Mouse (Mus musculus) intestine, postnatal 0 days (tissue): ENCODE results near the gene Sgms1. TPM values are rescaled to one million over a fixed set of nuclear protein-coding genes. Genes with fewer than 3 reads are reported as not detected.

Experiments used
- ATAC-seq: fragments of 200-750 bp; cut with Nextera tagmentation; 2 replicates; pipeline ENCODE4 v1.8.0; 2017; ENCODE audit warnings: mild to moderate bottlenecking, moderate TSS enrichment, moderate library complexity
- H3K27ac ChIP-seq: fragments of 300-500 bp; sonication (generic); 2 replicates; pipeline ENCODE4 v1.5.1; 2014; ENCODE audit warnings: mild to moderate bottlenecking, low read depth, low read length, moderate library complexity
- H3K27me3 ChIP-seq: fragments of 300-500 bp; sonication (generic); replicated peaks from 2 replicates; pipeline ENCODE4 v1.6.1; 2014; ENCODE audit warnings: low read length, mixed read lengths; ENCODE audit not compliant: control insufficient read depth, insufficient read depth
- H3K36me3 ChIP-seq: fragments of 300-500 bp; sonication (generic); 2 replicates; pipeline ENCODE4 v1.6.1; 2014; ENCODE audit warnings: mild to moderate bottlenecking, moderate library complexity; ENCODE audit not compliant: control insufficient read depth, insufficient read depth
- H3K4me1 ChIP-seq: fragments of 300-500 bp; sonication (generic); replicated peaks from 2 replicates; pipeline ENCODE4 v1.6.1; 2014; ENCODE audit warnings: antibody characterized with exemption, low read length, mixed read lengths; ENCODE audit not compliant: control insufficient read depth, insufficient read depth
- H3K4me2 ChIP-seq: fragments of 300-500 bp; sonication (generic); replicated peaks from 2 replicates; pipeline ENCODE4 v1.6.1; 2014; ENCODE audit warnings: low read depth, mild to moderate bottlenecking, moderate library complexity
- H3K4me3 ChIP-seq: fragments of 300-500 bp; sonication (generic); 2 replicates; pipeline ENCODE4 v1.5.1; 2014; ENCODE audit warnings: low read depth, low read length
- H3K9ac ChIP-seq: fragments of 300-500 bp; sonication (generic); 2 replicates; pipeline ENCODE4 v1.6.1; 2014; ENCODE audit warnings: mild to moderate bottlenecking, low read depth, low read length
- H3K9me3 ChIP-seq: fragments of 300-500 bp; sonication (generic); 2 replicates; pipeline ENCODE4 v1.6.1; 2016; ENCODE audit warnings: mixed run types; ENCODE audit not compliant: control insufficient read depth
- CTCF ChIP-seq: sonication (generic); IDR thresholded peaks from 2 replicates; pipeline ENCODE4 v1.5.1; 2016; ENCODE audit warnings: low read depth, mild to moderate bottlenecking, control low read depth, antibody characterized with exemption, moderate library complexity
- WGBS: fragments of 180-500 bp; shearing (Covaris S2); extraction: QIAGEN DNeasy Blood & Tissue Kit; methylation state at CpG from one replicate; pipeline ENCODE4 v1.1.7; 2014; 5-methylcytosine and 5-hydroxymethylcytosine counted together
- polyA plus RNA-seq: library from polyadenylated mRNA; unstranded; fragments of >200 nt; fragmentation: Nextera tagmentation; extraction: Ambion mirVana; gene quantifications from 2 replicates; pipeline ENCODE4 v1.2.1, GENCODE M21; 2015

The Sgms1 gene
- polyA plus RNA-seq, 1 experiment from 2014 or later: 18.6 TPM

DNA sequence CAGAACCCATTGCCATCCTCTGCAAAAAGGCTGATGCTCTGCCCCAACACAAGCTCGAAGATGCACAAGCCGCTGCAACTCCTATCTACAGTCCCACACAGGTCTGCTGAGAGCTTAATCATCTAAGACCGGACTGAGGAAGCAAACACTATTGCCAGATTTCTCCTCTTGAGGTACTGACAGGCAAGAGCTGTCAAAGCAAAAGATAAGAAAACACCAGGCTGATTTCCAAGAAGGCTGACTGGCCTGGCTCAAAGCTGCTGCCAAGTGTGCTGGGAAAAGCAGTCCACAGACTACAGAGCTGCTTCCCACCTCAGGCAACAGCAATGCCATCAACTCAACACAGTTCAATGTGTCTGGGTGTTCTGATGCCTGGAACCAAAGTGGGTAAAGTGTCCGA lies 17.1 kb downstream of the Sgms1 start:
- Histone ChIP-seq H3K9ac (no peak overlapping the region), H3K9me3 (no peaks in the 10 kb centered on the region), H3K4me1 (no peaks in the 10 kb centered on the region), H3K27me3 (no peaks in the 10 kb centered on the region), H3K4me3 (no peak overlapping the region), H3K4me2 (no peak overlapping the region), H3K36me3 (no peaks in the 10 kb centered on the region), H3K27ac (no peak overlapping the region)
- ATAC-seq: no peak
- TF ChIP-seq CTCF: no peak
- WGBS: 62% methylated on average over 4 of the region's 4 CpGs

GRCm38 (mm10) chr19:32367333-32367732 lies 22.2 kb downstream of the Sgms1 start:
- Histone ChIP-seq H3K9ac (no peak overlapping the region), H3K27ac (no peak overlapping the region; the same call in 1 of the 2 replicates), H3K27me3 (no peaks in the 10 kb centered on the region), H3K4me1 (no peaks in the 10 kb centered on the region), H3K4me3 (no peak overlapping the region), H3K36me3 (no peaks in the 10 kb centered on the region), H3K9me3 (no peaks in the 10 kb centered on the region), H3K4me2 (no peak overlapping the region)
- no peak for TF ChIP-seq CTCF
- WGBS: 93% methylated on average over 8 of the region's 8 CpGs
- ATAC-seq: no peak

GRCm38 (mm10) chr19:32366406-32366805 lies 23.1 kb downstream of the Sgms1 start:
- Histone ChIP-seq H3K9me3 (no peaks in the 10 kb centered on the region), H3K36me3 (peaks cover 3% of the 10 kb centered on the region; the same call in 1 of the 2 replicates), H3K27ac (no peak overlapping the region), H3K27me3 (no peaks in the 10 kb centered on the region), H3K4me1 (peaks cover 5% of the 10 kb centered on the region; the same call in 1 of the 2 replicates), H3K4me2 (no peak overlapping the region), H3K4me3 (no peak overlapping the region), H3K9ac (no peak overlapping the region)
- 87% methylated on average over 9 of the region's 9 CpGs for WGBS
- no peak for TF ChIP-seq CTCF
- ATAC-seq: no peak

GRCm38 (mm10) chr19:32365111-32365510 lies 24.4 kb downstream of the Sgms1 start:
- H3K9me3 ChIP-seq: no peaks in the 10 kb centered on the region
- H3K27me3 ChIP-seq: no peaks in the 10 kb centered on the region
- H3K36me3 ChIP-seq: peaks cover 3% of the 10 kb centered on the region; the same call in 1 of the 2 replicates
- no peak overlapping the region for H3K27ac ChIP-seq
- peaks cover 5% of the 10 kb centered on the region; the same call in 1 of the 2 replicates for H3K4me1 ChIP-seq
- H3K4me3 ChIP-seq: no peak overlapping the region
- TF ChIP-seq CTCF: no peak
- H3K9ac ChIP-seq: no peak overlapping the region
- no peak overlapping the region for H3K4me2 ChIP-seq
- no peak for ATAC-seq
- WGBS: 89% methylated on average over 6 of the region's 6 CpGs

DNA sequence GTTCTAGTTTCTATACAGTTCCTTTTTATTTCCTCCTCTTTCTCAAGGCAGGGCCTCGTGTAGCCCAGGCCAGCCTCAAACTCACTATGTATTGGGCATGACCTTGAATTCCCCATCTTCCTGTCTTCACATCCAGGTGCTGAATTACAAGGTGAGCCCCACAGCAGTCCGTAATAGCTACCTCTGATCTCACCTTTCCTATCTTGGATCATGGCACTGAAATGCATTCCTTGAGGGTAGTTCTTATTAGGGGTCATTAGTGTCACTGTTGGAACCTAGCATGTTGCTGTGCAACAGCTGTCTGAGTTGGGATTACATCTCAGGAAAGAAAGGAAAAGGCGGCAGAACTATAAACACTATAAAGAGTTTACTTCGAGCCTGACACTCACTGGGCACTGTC lies 25.9 kb downstream of the Sgms1 start:
- peaks cover 8% of the 10 kb centered on the region for H3K4me1 ChIP-seq
- no peak overlapping the region for H3K9ac ChIP-seq
- TF ChIP-seq CTCF: no peak
- H3K36me3 ChIP-seq: peaks cover 3% of the 10 kb centered on the region; the same call in 1 of the 2 replicates
- H3K27me3 ChIP-seq: no peaks in the 10 kb centered on the region
- no peak overlapping the region for H3K4me3 ChIP-seq
- no peak overlapping the region for H3K27ac ChIP-seq
- WGBS: 74% methylated on average over 4 of the region's 4 CpGs
- H3K9me3 ChIP-seq: no peaks in the 10 kb centered on the region
- no peak for ATAC-seq
- no peak overlapping the region for H3K4me2 ChIP-seq

GRCm38 (mm10) chr19:32362520-32362919 lies 27.0 kb downstream of the Sgms1 start:
- peak; percentile 44 for TF ChIP-seq CTCF
- Histone ChIP-seq H3K27me3 (no peaks in the 10 kb centered on the region), H3K9me3 (no peaks in the 10 kb centered on the region), H3K36me3 (peaks cover 3% of the 10 kb centered on the region; the same call in 1 of the 2 replicates), H3K4me1 (peaks cover 8% of the 10 kb centered on the region), H3K4me3 (no peak overlapping the region), H3K9ac (no peak overlapping the region), H3K27ac (peak overlapping the region; percentile 81), H3K4me2 (no peak overlapping the region)
- peak; percentile 21; the same call in 1 of the 2 replicates for ATAC-seq
- 31% methylated on average over 3 of the region's 3 CpGs for WGBS
